Mouse (Mus musculus) adipocyte (in vitro differentiated cells): ENCODE data around the gene Timm13.

ENCODE experiments used
- DNase-seq: peaks from one replicate; pipeline ENCODE4 v3.0.0-alpha.2; 2016; ENCODE audit warnings: low spot score

Timm13 gene

GRCm38 (mm10) chr10:80858350-80858935 is 42.3 kb downstream of the Timm13 start:
- no peak for DNase-seq

- DNase-seq = no peak
Measured at GRCm38 (mm10) chr10:80857848-80858247, 42.9 kb downstream of the Timm13 start.

- no peak for DNase-seq
Measured at GRCm38 (mm10) chr10:80857386-80857785, 43.4 kb downstream of the Timm13 start.

GRCm38 (mm10) chr10:80856908-80857307 is 43.9 kb downstream of the Timm13 start:
- no peak for DNase-seq

GRCm38 (mm10) chr10:80856267-80856666 is 44.5 kb downstream of the Timm13 start:
- DNase-seq = peak; percentile 48

GRCm38 (mm10) chr10:80855749-80856073 is 45.1 kb downstream of the Timm13 start:
- no peak for DNase-seq

GRCm38 (mm10) chr10:80854913-80855748 is 45.6 kb downstream of the Timm13 start, which contains the start of the genes Lsm7 and Sppl2b:
TSS of gene Lsm7 (minus strand) at chr10:80855209.
TSS of gene Sppl2b (plus strand) at chr10:80855275.
- DNase-seq = peak; percentile 94
